Mouse (Mus musculus): Measurements from ENCODE around the gene Prune2.

DNA sequence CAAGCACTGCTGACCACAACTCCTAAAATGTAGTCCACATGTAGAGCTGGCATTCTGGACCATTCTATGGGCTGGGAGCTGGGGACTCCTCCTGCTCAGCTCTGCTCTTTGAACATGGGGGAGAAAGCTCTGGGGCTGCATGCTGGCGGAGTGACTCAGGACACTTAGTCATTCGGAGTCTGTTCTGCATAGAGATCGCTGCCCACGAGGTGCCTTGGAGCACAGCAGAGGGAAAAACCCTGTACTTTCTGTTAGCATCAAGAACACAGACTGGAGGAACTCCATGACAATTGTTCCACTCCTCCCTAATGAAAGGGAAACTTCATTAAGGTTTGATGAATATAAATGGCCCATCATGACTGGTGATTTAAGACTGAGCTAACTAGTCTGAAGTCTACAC is 68.8 kb downstream of the Prune2 start:
- TF ChIP-seq POLR2A (IDR thresholded peaks at IDR 0.05; ENCODE audit: borderline replicate concordance, insufficient read depth, low read length) (no peak), CTCF (IDR thresholded peaks at IDR 0.05; ENCODE audit: borderline replicate concordance, insufficient read depth, low read depth, low read length) (no peak)
